Mouse (Mus musculus): ENCODE data around the gene Ccdc182. TPM values are rescaled to one million over a fixed set of nuclear protein-coding genes. Genes with fewer than 3 reads are reported as not detected.
A peak's percentile ranks its signal among the peaks of the same experiment; 100 is the strongest.

Ccdc182 gene
- not detected in 2 replicates for polyA plus RNA-seq (2015; fragmentation: Nextera tagmentation; extraction: Ambion mirVana)

GRCm38 (mm10) chr11:88293631-88294393, at the start of gene Ccdc182:
Gene Ccdc182, plus strand, starts transcription at chr11:88294058.
- Histone ChIP-seq H3K4me2 (replicated peaks) (peak within 1 kb of the TSS; percentile 42), H3K4me3 (replicated peaks) (peak within 1 kb of the TSS; percentile 4; the same call in 1 of the 2 replicates)
- no peak for ATAC-seq

GRCm38 (mm10) chr11:88245581-88246170, 48.2 kb upstream of the Ccdc182 start:
- no peaks in the 10 kb centered on the region for H3K27me3 ChIP-seq (replicated peaks)

More at GRCm38 (mm10) chr11:88293631-88294393, at the start of gene Ccdc182:
- Histone ChIP-seq H3K27me3 (replicated peaks) (no peaks in the 10 kb centered on the region), H3K36me3 (no peaks in the 10 kb centered on the region), H3K9ac (no peak within 1 kb of the TSS), H3K9me3 (no peaks in the 10 kb centered on the region), H3K27ac (no peak within 1 kb of the TSS), H3K4me1 (replicated peaks) (peaks cover 6% of the 10 kb centered on the region)
- WGBS, result 46% methylated on average over 20 of the region's 20 CpGs

GRCm38 (mm10) chr11:88248636-88249035, 45.2 kb upstream of the Ccdc182 start:
- Histone ChIP-seq H3K4me1 (replicated peaks) (peaks cover 3% of the 10 kb centered on the region), H3K27me3 (replicated peaks) (no peaks in the 10 kb centered on the region), H3K4me2 (replicated peaks) (no peak overlapping the region), H3K4me3 (replicated peaks) (no peak overlapping the region), H3K9me3 (no peaks in the 10 kb centered on the region), H3K27ac (no peak overlapping the region), H3K9ac (no peak overlapping the region), H3K36me3 (no peaks in the 10 kb centered on the region)
- 53% methylated on average over 5 of the region's 5 CpGs for WGBS
- no peak for ATAC-seq

More at GRCm38 (mm10) chr11:88245581-88246170, 48.2 kb upstream of the Ccdc182 start:
- 80% methylated on average over 14 of the region's 14 CpGs for WGBS
- no peak for ATAC-seq
- Histone ChIP-seq H3K4me2 (replicated peaks) (no peak overlapping the region), H3K9me3 (no peaks in the 10 kb centered on the region), H3K9ac (no peak overlapping the region), H3K36me3 (no peaks in the 10 kb centered on the region), H3K4me3 (replicated peaks) (no peak overlapping the region), H3K27ac (no peak overlapping the region), H3K4me1 (replicated peaks) (peaks cover 6% of the 10 kb centered on the region; the same call in 1 of the 2 replicates)

- 62% methylated on average over 3 of the region's 3 CpGs for WGBS
- no peak for ATAC-seq
Measured at GRCm38 (mm10) chr11:88250568-88250967, 43.3 kb upstream of the Ccdc182 start.

GRCm38 (mm10) chr11:88251295-88251694, 42.6 kb upstream of the Ccdc182 start:
- Histone ChIP-seq H3K4me1 (replicated peaks) (peaks cover 3% of the 10 kb centered on the region), H3K4me2 (replicated peaks) (no peak overlapping the region), H3K9ac (no peak overlapping the region), H3K4me3 (replicated peaks) (no peak overlapping the region), H3K9me3 (no peaks in the 10 kb centered on the region), H3K27me3 (replicated peaks) (no peaks in the 10 kb centered on the region), H3K27ac (no peak overlapping the region), H3K36me3 (no peaks in the 10 kb centered on the region)
- 67% methylated on average over 7 of the region's 7 CpGs for WGBS
- ATAC-seq, result no peak

More at GRCm38 (mm10) chr11:88250568-88250967, 43.3 kb upstream of the Ccdc182 start:
- Histone ChIP-seq H3K27ac (no peak overlapping the region), H3K36me3 (no peaks in the 10 kb centered on the region), H3K4me1 (replicated peaks) (peaks cover 3% of the 10 kb centered on the region), H3K27me3 (replicated peaks) (no peaks in the 10 kb centered on the region), H3K9ac (no peak overlapping the region), H3K4me3 (replicated peaks) (no peak overlapping the region), H3K4me2 (replicated peaks) (no peak overlapping the region), H3K9me3 (no peaks in the 10 kb centered on the region)

- WGBS, result 13% methylated on average over 22 of the region's 22 CpGs
- peak overlapping the region; percentile 43; the same call in 1 of the 2 replicates for H3K4me2 ChIP-seq (replicated peaks)
- no peak overlapping the region for H3K27ac ChIP-seq
- H3K9ac ChIP-seq, result no peak overlapping the region
- ATAC-seq, result peak; percentile 86
- H3K27me3 ChIP-seq (replicated peaks), result no peaks in the 10 kb centered on the region
- no peak overlapping the region for H3K4me3 ChIP-seq (replicated peaks)
- H3K9me3 ChIP-seq, result no peaks in the 10 kb centered on the region
- H3K36me3 ChIP-seq, result no peaks in the 10 kb centered on the region
- peaks cover 3% of the 10 kb centered on the region for H3K4me1 ChIP-seq (replicated peaks)
Measured at GRCm38 (mm10) chr11:88251972-88252766, 41.7 kb upstream of the Ccdc182 start.

GRCm38 (mm10) chr11:88252767-88253513, 40.9 kb upstream of the Ccdc182 start:
- Histone ChIP-seq H3K4me1 (replicated peaks) (peaks cover 3% of the 10 kb centered on the region), H3K4me2 (replicated peaks) (no peak overlapping the region), H3K9ac (no peak overlapping the region), H3K27ac (no peak overlapping the region), H3K4me3 (replicated peaks) (no peak overlapping the region), H3K36me3 (no peaks in the 10 kb centered on the region), H3K9me3 (no peaks in the 10 kb centered on the region), H3K27me3 (replicated peaks) (no peaks in the 10 kb centered on the region)
- 0 out of 2 replicates have a peak, but pooled peaks have one; percentile 41 for ATAC-seq
- 28% methylated on average over 16 of the region's 18 CpGs for WGBS

- Histone ChIP-seq H3K36me3 (no peaks in the 10 kb centered on the region), H3K4me1 (replicated peaks) (peaks cover 3% of the 10 kb centered on the region), H3K9ac (no peak overlapping the region), H3K9me3 (no peaks in the 10 kb centered on the region), H3K4me2 (replicated peaks) (no peak overlapping the region), H3K27ac (no peak overlapping the region), H3K27me3 (replicated peaks) (no peaks in the 10 kb centered on the region), H3K4me3 (replicated peaks) (no peak overlapping the region)
- no peak for ATAC-seq
- WGBS, result 58% methylated on average over 7 of the region's 7 CpGs
Measured at GRCm38 (mm10) chr11:88253514-88254167, 40.2 kb upstream of the Ccdc182 start.

- H3K4me2 ChIP-seq (replicated peaks), result no peak overlapping the region
- no peak for ATAC-seq
- H3K9me3 ChIP-seq, result no peaks in the 10 kb centered on the region
- 72% methylated on average over 4 of the region's 4 CpGs for WGBS
- H3K36me3 ChIP-seq, result no peaks in the 10 kb centered on the region
- no peak overlapping the region for H3K27ac ChIP-seq
- no peak overlapping the region for H3K9ac ChIP-seq
- H3K4me3 ChIP-seq (replicated peaks), result no peak overlapping the region
- H3K27me3 ChIP-seq (replicated peaks), result no peaks in the 10 kb centered on the region
- peaks cover 3% of the 10 kb centered on the region; the same call in 1 of the 2 replicates for H3K4me1 ChIP-seq (replicated peaks)
Measured at GRCm38 (mm10) chr11:88257700-88258099, 36.2 kb upstream of the Ccdc182 start.

- no peak overlapping the region for H3K4me3 ChIP-seq (replicated peaks)
- H3K27me3 ChIP-seq (replicated peaks), result no peaks in the 10 kb centered on the region
- H3K4me2 ChIP-seq (replicated peaks), result no peak overlapping the region
- H3K9me3 ChIP-seq, result no peaks in the 10 kb centered on the region
- no peaks in the 10 kb centered on the region for H3K4me1 ChIP-seq (replicated peaks)
- H3K27ac ChIP-seq, result no peak overlapping the region
- ATAC-seq, result no peak
- 76% methylated on average over 4 of the region's 4 CpGs for WGBS
- H3K36me3 ChIP-seq, result no peaks in the 10 kb centered on the region
- H3K9ac ChIP-seq, result no peak overlapping the region
Measured at GRCm38 (mm10) chr11:88258212-88258611, 35.6 kb upstream of the Ccdc182 start.

GRCm38 (mm10) chr11:88260463-88260862, 33.4 kb upstream of the Ccdc182 start:
- no peak overlapping the region for H3K9ac ChIP-seq
- H3K9me3 ChIP-seq, result no peaks in the 10 kb centered on the region
- H3K4me2 ChIP-seq (replicated peaks), result no peak overlapping the region
- H3K36me3 ChIP-seq, result no peaks in the 10 kb centered on the region
- no peaks in the 10 kb centered on the region for H3K27me3 ChIP-seq (replicated peaks)
- H3K27ac ChIP-seq, result no peak overlapping the region
- no peaks in the 10 kb centered on the region for H3K4me1 ChIP-seq (replicated peaks)
- ATAC-seq, result no peak
- H3K4me3 ChIP-seq (replicated peaks), result no peak overlapping the region
- WGBS, result 41% methylated on average over 7 of the region's 7 CpGs
